Mouse (Mus musculus): ENCODE data around the gene Rabgef1.

GRCm38 (mm10) chr5:130241426-130241825 is 69.8 kb downstream of the Rabgef1 start:
- TF ChIP-seq CTCF (IDR thresholded peaks at IDR 0.05; ENCODE audit: low read depth, low read length) (no peak), EP300 (IDR thresholded peaks at IDR 0.05; ENCODE audit: insufficient read depth, low read depth, low read length) (no peak), POLR2A (IDR thresholded peaks at IDR 0.05; ENCODE audit: insufficient read depth, low read length) (no peak)
